Mouse (Mus musculus) cortical plate, adult 2 months (tissue): Measurements from ENCODE around the gene Cpsf2. TPM values are rescaled to one million over a fixed set of nuclear protein-coding genes. Genes with fewer than 3 reads are reported as not detected.

Experiments used
- H3K27ac ChIP-seq: fragments of 200-500 bp; 2 replicates; pipeline ENCODE4 v1.5.1; 2012; ENCODE audit warnings: low read length, control low read depth, inconsistent platforms; ENCODE audit not compliant: insufficient read depth
- H3K4me1 ChIP-seq: fragments of 200-500 bp; 2 replicates; pipeline ENCODE4 v1.6.1; 2011; ENCODE audit warnings: low read length; ENCODE audit not compliant: control insufficient read depth, insufficient read depth
- H3K4me3 ChIP-seq: fragments of 200-500 bp; 2 replicates; pipeline ENCODE4 v1.5.1; 2011; ENCODE audit warnings: mild to moderate bottlenecking, low read length, control low read depth; ENCODE audit not compliant: insufficient read depth
- CTCF ChIP-seq: fragments of 200-500 bp; IDR thresholded peaks from 2 replicates; pipeline ENCODE4 v1.5.1; 2011; ENCODE audit warnings: mild to moderate bottlenecking, control low read depth, low read length; ENCODE audit not compliant: insufficient read depth; ENCODE audit errors: extremely low read depth
- POLR2A ChIP-seq: fragments of 200-500 bp; IDR thresholded peaks from 2 replicates; pipeline ENCODE4 v1.6.1; 2011; ENCODE audit warnings: mild to moderate bottlenecking, low read length, control low read depth; ENCODE audit not compliant: insufficient read depth; ENCODE audit errors: extremely low read depth
- polyA plus RNA-seq: library from polyadenylated mRNA; depleted of rRNA; stranded (reverse); fragments of >200 nt; gene quantifications from 2 replicates; pipeline ENCODE4 v1.2.3, GENCODE M21; 2012

Cpsf2 gene
- polyA plus RNA-seq, 1 experiment: 13.3 TPM

DNA sequence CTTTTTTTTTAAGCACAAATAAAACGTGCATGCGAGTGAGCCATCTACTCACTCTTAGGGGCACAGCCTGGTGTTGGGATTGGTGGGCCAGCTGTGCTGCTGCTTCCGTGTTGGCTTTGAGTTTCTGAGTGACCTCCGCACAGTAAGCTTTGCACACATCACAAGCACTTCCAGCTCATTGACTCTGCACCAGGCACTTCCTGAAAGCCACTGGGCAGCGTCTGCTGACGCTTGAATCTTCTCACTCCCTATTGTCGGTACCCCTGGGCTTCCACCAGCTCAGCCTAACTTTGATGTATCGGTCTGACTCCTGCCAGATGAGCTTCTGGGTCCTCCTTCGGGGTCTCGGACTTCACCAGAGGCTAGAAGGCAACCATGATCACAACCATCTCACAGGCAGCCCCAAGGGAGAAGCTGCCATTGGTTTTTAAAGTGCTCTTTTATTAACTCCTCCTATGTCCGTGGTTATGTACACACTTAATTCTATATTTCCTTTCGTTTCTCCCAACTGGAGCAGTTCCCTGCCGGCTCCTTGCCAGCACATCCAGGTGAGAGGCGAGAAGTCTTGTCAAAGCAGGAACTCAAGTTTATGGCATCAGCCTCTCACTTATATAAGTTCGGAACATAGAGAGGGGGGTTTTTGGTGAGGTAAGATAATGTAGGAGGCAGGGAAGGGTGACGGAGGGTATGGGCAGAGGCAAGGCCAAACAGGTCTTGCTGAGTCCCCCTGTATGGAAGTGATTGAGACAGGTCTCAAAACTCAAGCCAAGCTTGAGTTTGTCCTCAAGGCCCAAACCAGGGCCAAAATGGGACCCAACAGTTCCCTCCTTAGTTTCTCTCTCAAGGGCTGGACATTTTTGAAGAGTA is 32.6 kb downstream of the Cpsf2 start:
- TF ChIP-seq CTCF (no peak), POLR2A (no peak)
- no peak overlapping the region for H3K4me3 ChIP-seq
- H3K4me1 ChIP-seq: no peaks in the 10 kb centered on the region
- no peak overlapping the region for H3K27ac ChIP-seq

DNA sequence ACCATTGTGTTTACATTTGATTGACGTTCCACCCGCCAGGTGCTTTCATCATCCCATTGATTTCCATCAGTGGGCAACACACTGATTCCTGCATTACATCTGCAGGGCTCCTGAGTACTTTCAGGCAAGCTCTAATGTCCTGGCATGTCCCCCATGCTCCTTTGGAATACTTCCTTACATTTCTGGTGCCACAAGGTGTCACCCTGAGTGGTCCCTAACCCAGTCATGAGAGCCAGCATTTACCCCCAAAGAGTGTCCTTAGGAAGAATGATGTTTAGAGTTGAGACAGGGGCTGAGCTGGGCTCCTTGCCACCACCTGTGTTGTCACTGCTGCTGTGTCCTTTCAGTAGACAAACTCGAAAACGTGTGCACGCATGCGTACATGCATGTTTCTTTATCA is 33.8 kb downstream of the Cpsf2 start:
- H3K27ac ChIP-seq: no peak overlapping the region
- TF ChIP-seq POLR2A: no peak
- no peak for TF ChIP-seq CTCF
- no peak overlapping the region for H3K4me3 ChIP-seq
- no peaks in the 10 kb centered on the region for H3K4me1 ChIP-seq

DNA sequence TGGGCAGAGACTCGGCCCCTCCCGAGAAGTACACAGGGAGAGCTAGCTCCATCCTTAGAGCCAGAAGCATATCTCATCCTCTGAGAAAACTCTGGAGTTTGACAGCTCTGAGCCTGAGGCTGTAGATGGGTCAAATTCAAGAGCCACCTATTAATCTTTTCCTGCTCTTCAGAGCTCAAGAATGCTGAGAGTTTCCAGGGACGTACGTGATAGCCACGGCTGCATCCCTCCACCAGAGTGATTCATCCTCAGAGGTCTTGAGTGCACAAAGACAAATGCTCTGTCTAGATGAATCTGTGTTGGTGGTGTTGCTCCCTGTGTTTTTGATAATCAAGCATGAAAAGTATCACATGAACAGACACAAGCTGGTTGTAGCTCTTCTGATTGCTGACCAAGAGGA is 38.6 kb downstream of the Cpsf2 start:
- TF ChIP-seq CTCF (no peak), POLR2A (no peak)
- Histone ChIP-seq H3K4me1 (no peaks in the 10 kb centered on the region), H3K4me3 (no peak overlapping the region), H3K27ac (no peak overlapping the region)

DNA sequence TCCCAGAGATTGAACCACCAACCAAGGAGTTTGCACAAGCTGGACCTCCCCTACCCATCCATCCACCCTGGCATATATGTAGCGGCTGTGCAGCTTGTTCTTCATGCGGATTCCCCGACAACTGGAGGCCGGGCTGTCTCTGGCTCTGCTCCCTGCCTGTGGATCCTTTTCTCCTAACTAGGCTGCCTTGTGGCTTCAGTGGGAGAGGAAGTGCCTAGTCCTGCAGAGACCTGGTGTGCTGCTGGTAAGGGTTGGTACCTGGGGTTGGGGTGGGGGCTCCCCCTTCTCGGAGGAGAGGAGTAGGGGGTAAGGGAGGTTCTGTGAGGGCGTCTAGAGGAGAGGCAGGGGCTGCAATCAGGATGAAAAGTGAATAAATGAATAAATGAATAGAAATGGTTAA is 39.3 kb downstream of the Cpsf2 start:
- no peak overlapping the region for H3K4me3 ChIP-seq
- H3K27ac ChIP-seq: no peak overlapping the region
- H3K4me1 ChIP-seq: no peaks in the 10 kb centered on the region
- no peak for TF ChIP-seq CTCF
- TF ChIP-seq POLR2A: no peak

DNA sequence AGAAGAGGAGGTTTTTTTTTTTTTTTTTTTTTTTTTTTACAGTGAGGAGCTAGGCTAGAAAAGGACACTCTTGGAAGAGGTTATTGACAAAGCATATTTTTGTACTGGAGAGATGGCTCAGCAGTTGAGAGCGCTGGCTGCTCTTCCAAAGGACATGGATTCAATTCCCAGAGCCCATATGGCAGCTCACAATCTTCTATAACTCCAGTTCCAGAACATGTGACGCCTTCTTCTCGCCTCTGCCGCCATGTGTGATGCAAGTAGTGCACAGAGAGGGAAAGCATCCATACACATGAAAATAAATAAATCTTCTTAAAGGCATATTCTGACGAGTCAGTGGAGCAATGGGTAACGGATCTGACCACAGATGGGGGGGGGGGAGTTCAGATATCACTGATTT is 46.1 kb downstream of the Cpsf2 start:
- TF ChIP-seq CTCF (no peak), POLR2A (no peak)
- H3K27ac ChIP-seq: no peak overlapping the region
- no peaks in the 10 kb centered on the region for H3K4me1 ChIP-seq
- no peak overlapping the region for H3K4me3 ChIP-seq

DNA sequence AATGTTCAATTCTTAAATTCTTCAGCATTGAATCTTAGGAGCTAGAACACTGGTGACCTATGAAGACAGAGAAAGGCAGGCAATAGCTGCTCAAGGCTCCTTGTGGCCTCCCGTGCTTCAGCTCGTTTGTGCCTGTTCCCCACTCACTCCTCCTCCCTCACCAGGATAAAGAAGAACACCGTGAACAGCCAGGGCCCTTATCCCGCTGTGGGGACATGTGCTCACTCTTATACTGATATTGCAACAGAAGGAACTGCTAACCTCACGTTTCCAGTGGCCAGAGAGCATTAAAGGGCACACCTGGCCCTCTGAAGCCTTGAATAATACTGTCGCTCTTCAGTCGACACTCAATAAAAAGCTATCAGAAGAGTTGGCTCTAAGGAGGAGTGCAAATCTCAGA is 53.4 kb downstream of the Cpsf2 start:
- Histone ChIP-seq H3K4me3 (no peak overlapping the region), H3K27ac (no peak overlapping the region)
- TF ChIP-seq POLR2A (no peak), CTCF (no peak)

DNA sequence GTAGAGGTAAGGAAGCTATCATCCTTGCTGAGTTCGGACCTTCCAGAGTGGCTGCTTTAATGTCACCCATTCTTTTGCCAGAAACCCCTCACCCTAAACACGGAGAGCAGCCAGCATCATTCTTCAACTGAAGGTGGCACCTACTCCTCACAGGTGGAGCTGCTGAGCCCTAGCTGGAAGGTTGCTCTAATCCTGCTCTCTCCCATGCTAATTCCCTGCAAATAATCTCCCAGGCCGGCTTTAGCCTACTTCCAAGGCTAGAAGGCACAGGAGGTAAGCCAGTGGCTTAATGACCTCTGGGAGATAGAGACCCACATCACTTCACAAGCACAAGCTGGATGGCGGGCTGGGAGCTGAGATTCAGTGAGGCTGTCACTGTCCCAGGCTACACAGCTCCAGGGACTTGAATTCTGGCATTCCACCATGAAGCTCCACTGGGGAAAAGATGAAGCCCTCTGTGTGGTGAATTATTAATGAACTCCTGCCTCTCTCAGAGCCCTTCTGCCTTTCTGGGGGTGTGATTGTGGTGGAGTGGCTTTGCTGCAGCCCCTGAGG is 54.2 kb downstream of the Cpsf2 start:
- Histone ChIP-seq H3K4me1 (no peaks in the 10 kb centered on the region), H3K4me3 (no peak overlapping the region), H3K27ac (no peak overlapping the region)
- TF ChIP-seq POLR2A (no peak), CTCF (no peak)

More for the DNA sequence above, 53.4 kb downstream of the Cpsf2 start:
- no peaks in the 10 kb centered on the region for H3K4me1 ChIP-seq

DNA sequence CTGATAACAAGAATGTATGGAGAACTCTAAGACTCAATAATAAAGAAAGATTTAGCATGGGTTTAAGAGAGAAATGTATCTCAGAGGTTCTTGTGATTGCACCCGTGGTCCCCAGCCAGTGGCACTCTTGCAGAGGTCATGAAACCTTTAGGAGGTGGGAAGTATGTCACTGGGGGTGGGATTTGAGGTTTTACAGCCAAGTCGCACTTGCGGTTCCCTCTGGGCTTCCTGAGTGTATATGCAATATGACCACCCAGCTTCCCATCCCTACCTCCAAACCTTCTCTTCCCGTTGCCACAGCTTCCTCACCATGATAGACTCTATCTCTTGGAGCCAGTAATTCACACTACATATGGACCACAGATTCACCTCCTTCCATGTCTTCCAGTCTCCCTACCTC is 59.1 kb downstream of the Cpsf2 start:
- peaks cover 3% of the 10 kb centered on the region; the same call in 1 of the 2 replicates for H3K4me1 ChIP-seq
- H3K27ac ChIP-seq: no peak overlapping the region
- no peak for TF ChIP-seq CTCF
- no peak for TF ChIP-seq POLR2A
- H3K4me3 ChIP-seq: no peak overlapping the region

DNA sequence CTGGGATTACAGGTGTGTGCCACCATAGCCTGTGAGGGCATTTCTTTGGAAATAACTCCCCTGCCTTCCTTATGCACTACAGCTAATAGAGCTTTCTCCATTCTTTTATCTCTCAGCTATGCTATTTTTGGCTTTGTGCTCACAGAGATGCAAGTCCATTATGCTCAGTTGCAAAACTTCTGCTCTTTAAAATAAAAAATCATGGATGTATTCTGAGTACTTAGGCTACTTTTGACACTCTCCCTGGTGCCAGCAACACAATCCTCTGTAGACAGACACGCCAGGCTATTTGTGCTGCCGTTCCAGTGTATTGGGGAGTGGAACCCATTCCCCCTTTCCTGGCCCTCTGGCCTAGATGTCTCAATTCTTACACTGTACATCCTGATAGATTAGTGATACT is 64.1 kb downstream of the Cpsf2 start:
- Histone ChIP-seq H3K4me3 (no peak overlapping the region), H3K27ac (no peak overlapping the region)
- TF ChIP-seq POLR2A: no peak
- no peak for TF ChIP-seq CTCF

DNA sequence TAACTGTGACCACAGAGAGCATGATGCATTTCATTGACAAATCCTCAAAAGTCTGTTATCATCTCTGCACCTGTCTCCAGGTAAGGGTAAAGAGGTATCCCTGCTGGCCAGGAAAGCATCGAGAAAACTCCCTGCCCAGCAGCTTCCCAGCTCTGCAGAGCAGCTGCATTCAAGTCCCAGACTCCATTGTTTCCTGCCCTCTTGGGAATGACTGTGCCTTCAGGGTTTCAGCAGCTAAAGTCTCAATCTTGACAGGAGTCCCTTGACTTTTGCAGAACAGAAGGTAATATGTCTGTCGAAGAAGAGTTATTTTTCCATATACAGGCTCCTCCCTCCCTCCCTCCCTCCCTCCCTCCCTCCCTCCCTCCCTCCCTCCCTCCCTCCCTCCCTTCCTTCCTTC is 65.9 kb downstream of the Cpsf2 start:
- peaks cover 4% of the 10 kb centered on the region; the same call in 1 of the 2 replicates for H3K4me1 ChIP-seq
- no peak overlapping the region for H3K4me3 ChIP-seq
- TF ChIP-seq CTCF (no peak), POLR2A (no peak)
- no peak overlapping the region for H3K27ac ChIP-seq

More for the DNA sequence above, 64.1 kb downstream of the Cpsf2 start:
- peaks cover 4% of the 10 kb centered on the region; the same call in 1 of the 2 replicates for H3K4me1 ChIP-seq
